Mouse (Mus musculus) stomach, embryonic 14.5 days (tissue): ENCODE data around the gene Prr12. TPM values are rescaled to one million over a fixed set of nuclear protein-coding genes. Genes with fewer than 3 reads are reported as not detected.

Experiments used
- ATAC-seq: fragments of 200-750 bp; cut with Nextera tagmentation; 2 replicates; pipeline ENCODE4 v1.8.0; 2017; ENCODE audit warnings: low read depth, moderate TSS enrichment; ENCODE audit not compliant: insufficient number of reproducible peaks, insufficient read depth, low FRiP score
- H3K27ac ChIP-seq: fragments of 300-500 bp; sonication (generic); 2 replicates; pipeline ENCODE4 v1.5.1; 2014; ENCODE audit warnings: mild to moderate bottlenecking, low read length, moderate library complexity, mixed read lengths
- H3K27me3 ChIP-seq: fragments of 300-500 bp; sonication (generic); 2 replicates; pipeline ENCODE4 v1.6.1; 2014; ENCODE audit warnings: low read length, control low read depth, mixed read lengths; ENCODE audit not compliant: control insufficient read depth, insufficient read depth
- H3K36me3 ChIP-seq: fragments of 300-500 bp; sonication (generic); 2 replicates; pipeline ENCODE4 v1.6.1; 2014; ENCODE audit warnings: mild to moderate bottlenecking, control low read depth, low read length, moderate library complexity, mixed read lengths; ENCODE audit not compliant: control insufficient read depth, insufficient read depth
- H3K4me1 ChIP-seq: fragments of 300-500 bp; sonication (generic); 2 replicates; pipeline ENCODE4 v1.6.1; 2014; ENCODE audit warnings: low read length, control low read depth, mixed read lengths; ENCODE audit not compliant: control insufficient read depth, insufficient read depth
- H3K4me2 ChIP-seq: fragments of 300-500 bp; sonication (generic); replicated peaks from 2 replicates; pipeline ENCODE4 v1.6.1; 2014; ENCODE audit warnings: low read depth, low read length, control low read depth
- H3K4me3 ChIP-seq: fragments of 300-500 bp; sonication (generic); 2 replicates; pipeline ENCODE4 v1.5.1; 2014; ENCODE audit warnings: low read depth, low read length, control low read depth
- H3K9ac ChIP-seq: fragments of 300-500 bp; sonication (generic); replicated peaks from 2 replicates; pipeline ENCODE4 v1.6.1; 2014; ENCODE audit warnings: low read depth, mild to moderate bottlenecking, control low read depth, low read length, moderate library complexity, mixed read lengths
- H3K9me3 ChIP-seq: fragments of 300-500 bp; sonication (generic); 2 replicates; pipeline ENCODE4 v1.6.1; 2016; ENCODE audit warnings: low read depth, low read length, control low read depth; ENCODE audit not compliant: control insufficient read depth
- WGBS: fragments of 180-500 bp; shearing (Covaris S2); extraction: QIAGEN DNeasy Blood & Tissue Kit; methylation state at CpG from one replicate; pipeline ENCODE4 v1.1.7; 2014; 5-methylcytosine and 5-hydroxymethylcytosine counted together
- polyA plus RNA-seq: library from polyadenylated mRNA; unstranded; fragments of >200 nt; fragmentation: Nextera tagmentation; extraction: Ambion mirVana; gene quantifications from 2 replicates; pipeline ENCODE4 v1.2.1, GENCODE M21; 2014

The Prr12 gene
- polyA plus RNA-seq, 1 experiment from 2014 or later: 17.8 TPM

GRCm38 (mm10) chr7:45016761-45017160 lies 35.9 kb downstream of the Prr12 start:
- peaks cover 21% of the 10 kb centered on the region for H3K36me3 ChIP-seq
- ATAC-seq: no peak
- H3K4me3 ChIP-seq: peak overlapping the region; percentile 97
- H3K27ac ChIP-seq: peak overlapping the region; percentile 99
- H3K4me2 ChIP-seq: peak overlapping the region; percentile 66
- H3K4me1 ChIP-seq: peaks cover 15% of the 10 kb centered on the region; the same call in 1 of the 2 replicates
- H3K9me3 ChIP-seq: no peaks in the 10 kb centered on the region
- H3K9ac ChIP-seq: peak overlapping the region; percentile 43
- H3K27me3 ChIP-seq: no peaks in the 10 kb centered on the region
- 1% methylated on average over 4 of the region's 4 CpGs for WGBS

DNA sequence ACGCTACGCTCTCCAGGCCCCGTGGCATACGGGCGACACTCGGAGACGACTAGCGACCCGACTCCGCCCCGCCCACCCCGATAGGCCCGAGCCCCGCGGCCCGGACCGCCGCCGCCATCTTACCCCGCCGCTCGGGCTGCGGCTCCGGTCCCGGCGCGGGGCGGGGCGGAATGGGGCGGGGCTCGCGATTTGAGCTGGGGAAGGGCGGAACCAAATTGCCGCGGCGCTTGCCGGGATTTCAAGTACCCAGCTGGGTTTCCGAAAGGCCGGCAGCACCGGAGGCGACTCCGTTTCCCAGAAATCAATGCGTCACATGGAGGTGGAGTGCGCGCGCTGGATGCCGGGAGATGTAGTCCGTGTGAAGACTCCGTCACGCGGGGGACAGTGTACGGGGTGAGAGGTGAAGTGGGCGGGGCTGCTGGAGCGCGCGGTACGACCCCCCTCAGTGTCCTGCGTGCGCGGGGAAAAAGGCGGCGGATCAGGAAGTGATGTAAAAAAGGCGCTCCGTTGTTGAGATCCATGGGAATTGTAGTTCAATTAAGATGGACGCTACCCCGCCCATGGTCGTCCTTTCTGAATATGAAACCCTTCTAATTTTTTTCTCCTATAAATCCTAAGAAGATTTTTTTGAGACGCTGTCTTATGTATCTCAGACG lies 36.6 kb downstream of the Prr12 start, which contains the start of gene Scaf1:
Scaf1 (minus strand) TSS at position 407 of the 656 bp plus-strand sequence.
- under 1% methylated on average over 69 of the region's 69 CpGs for WGBS
- peaks cover 27% of the 10 kb centered on the region for H3K36me3 ChIP-seq
- no peaks in the 10 kb centered on the region for H3K27me3 ChIP-seq
- peak within 1 kb of the TSS; percentile 99 for H3K27ac ChIP-seq
- H3K4me3 ChIP-seq: peak within 1 kb of the TSS; percentile 97
- H3K9ac ChIP-seq: peak within 1 kb of the TSS; percentile 98
- H3K4me2 ChIP-seq: peak within 1 kb of the TSS; percentile 78
- peaks cover 15% of the 10 kb centered on the region; the same call in 1 of the 2 replicates for H3K4me1 ChIP-seq
- no peaks in the 10 kb centered on the region for H3K9me3 ChIP-seq
- ATAC-seq: peak; percentile 88

GRCm38 (mm10) chr7:45015344-45015956 lies 37.2 kb downstream of the Prr12 start:
- Histone ChIP-seq H3K27ac (peak overlapping the region; percentile 79), H3K4me2 (peak overlapping the region; percentile 78), H3K9me3 (no peaks in the 10 kb centered on the region), H3K27me3 (no peaks in the 10 kb centered on the region), H3K9ac (peak overlapping the region; percentile 98), H3K4me1 (peaks cover 15% of the 10 kb centered on the region; the same call in 1 of the 2 replicates), H3K4me3 (peak overlapping the region; percentile 97), H3K36me3 (peaks cover 32% of the 10 kb centered on the region)
- WGBS: under 1% methylated on average over 20 of the region's 20 CpGs
- no peak for ATAC-seq

- WGBS: 93% methylated on average over 3 of the region's 3 CpGs
- peaks cover 11% of the 10 kb centered on the region; the same call in 1 of the 2 replicates for H3K4me1 ChIP-seq
- ATAC-seq: no peak
- H3K36me3 ChIP-seq: peaks cover 45% of the 10 kb centered on the region
- H3K4me2 ChIP-seq: no peak overlapping the region
- no peak overlapping the region for H3K9ac ChIP-seq
- no peaks in the 10 kb centered on the region for H3K9me3 ChIP-seq
- no peak overlapping the region for H3K27ac ChIP-seq
- no peak overlapping the region for H3K4me3 ChIP-seq
- H3K27me3 ChIP-seq: no peaks in the 10 kb centered on the region
Measured at GRCm38 (mm10) chr7:45014096-45014451, 38.6 kb downstream of the Prr12 start.

DNA sequence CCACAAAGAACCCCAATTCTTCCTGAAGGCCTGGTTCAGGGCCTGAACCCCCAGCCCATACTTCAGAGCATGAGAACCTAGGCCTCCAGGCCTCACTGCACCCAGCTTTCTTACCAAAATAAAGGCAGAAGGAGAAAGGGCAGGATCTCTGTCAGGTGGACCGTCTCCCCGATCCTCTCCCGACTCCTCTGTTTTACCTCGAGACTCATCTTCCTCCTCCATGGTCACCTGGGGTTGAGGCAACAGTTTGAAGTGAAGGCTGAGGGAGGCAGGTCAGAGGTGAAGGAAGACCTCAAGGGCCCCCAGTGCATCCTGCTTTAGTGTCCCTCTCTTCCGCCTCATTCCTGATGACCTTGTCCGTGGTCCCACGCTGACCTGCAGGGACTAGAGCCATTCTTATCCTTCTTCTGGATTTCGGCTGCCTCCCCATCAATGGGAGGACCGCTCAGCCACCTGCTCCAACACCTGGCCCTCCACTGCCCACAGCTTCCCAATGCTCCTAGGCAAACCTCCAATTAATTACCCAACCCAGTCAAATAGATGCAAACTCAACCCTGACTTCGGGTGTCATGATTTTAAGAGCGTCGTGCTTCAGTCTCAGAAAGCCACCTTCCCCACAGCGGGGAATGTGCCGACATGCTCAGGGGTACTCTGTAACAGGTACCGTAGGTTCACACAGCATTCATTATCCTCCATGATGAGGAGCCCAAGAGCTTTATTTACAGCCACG lies 39.1 kb downstream of the Prr12 start:
- Histone ChIP-seq H3K36me3 (peaks cover 50% of the 10 kb centered on the region), H3K27me3 (no peaks in the 10 kb centered on the region), H3K9me3 (no peaks in the 10 kb centered on the region), H3K9ac (no peak overlapping the region), H3K4me2 (no peak overlapping the region), H3K4me1 (peaks cover 11% of the 10 kb centered on the region; the same call in 1 of the 2 replicates), H3K27ac (no peak overlapping the region), H3K4me3 (no peak overlapping the region)
- WGBS: 94% methylated on average over 16 of the region's 16 CpGs
- no peak for ATAC-seq

- H3K4me3 ChIP-seq: no peak overlapping the region
- peaks cover 11% of the 10 kb centered on the region; the same call in 1 of the 2 replicates for H3K4me1 ChIP-seq
- no peak overlapping the region for H3K9ac ChIP-seq
- no peaks in the 10 kb centered on the region for H3K27me3 ChIP-seq
- peaks cover 57% of the 10 kb centered on the region for H3K36me3 ChIP-seq
- ATAC-seq: no peak
- 83% methylated on average over 4 of the region's 4 CpGs for WGBS
- no peaks in the 10 kb centered on the region for H3K9me3 ChIP-seq
- H3K4me2 ChIP-seq: no peak overlapping the region
- H3K27ac ChIP-seq: no peak overlapping the region
Measured at GRCm38 (mm10) chr7:45012824-45013223, 39.9 kb downstream of the Prr12 start.

- no peaks in the 10 kb centered on the region for H3K9me3 ChIP-seq
- H3K4me2 ChIP-seq: no peak overlapping the region
- no peak for ATAC-seq
- no peak overlapping the region for H3K9ac ChIP-seq
- no peaks in the 10 kb centered on the region for H3K27me3 ChIP-seq
- peaks cover 11% of the 10 kb centered on the region; the same call in 1 of the 2 replicates for H3K4me1 ChIP-seq
- no peak overlapping the region for H3K4me3 ChIP-seq
- 99% methylated on average over 6 of the region's 6 CpGs for WGBS
- H3K27ac ChIP-seq: no peak overlapping the region
- peaks cover 65% of the 10 kb centered on the region for H3K36me3 ChIP-seq
Measured at GRCm38 (mm10) chr7:45012011-45012410, 40.7 kb downstream of the Prr12 start.

GRCm38 (mm10) chr7:45008411-45008810 lies 44.3 kb downstream of the Prr12 start:
- ATAC-seq: no peak
- no peaks in the 10 kb centered on the region for H3K4me1 ChIP-seq
- WGBS: 95% methylated on average over 19 of the region's 19 CpGs

More at GRCm38 (mm10) chr7:45008411-45008810, 44.3 kb downstream of the Prr12 start:
- Histone ChIP-seq H3K9ac (no peak overlapping the region), H3K27ac (no peak overlapping the region), H3K9me3 (no peaks in the 10 kb centered on the region), H3K27me3 (no peaks in the 10 kb centered on the region), H3K36me3 (peaks cover 94% of the 10 kb centered on the region), H3K4me3 (no peak overlapping the region), H3K4me2 (no peak overlapping the region)
